Mouse (Mus musculus): ENCODE measurements around the gene Pde4d. TPM values are rescaled to one million over a fixed set of nuclear protein-coding genes. Genes with fewer than 3 reads are reported as not detected.
A peak's percentile ranks its signal among the peaks of the same experiment; 100 is the strongest.

Gene Pde4d
- polyA plus RNA-seq, 1 experiment from 2014 or later = 13.6 TPM

DNA sequence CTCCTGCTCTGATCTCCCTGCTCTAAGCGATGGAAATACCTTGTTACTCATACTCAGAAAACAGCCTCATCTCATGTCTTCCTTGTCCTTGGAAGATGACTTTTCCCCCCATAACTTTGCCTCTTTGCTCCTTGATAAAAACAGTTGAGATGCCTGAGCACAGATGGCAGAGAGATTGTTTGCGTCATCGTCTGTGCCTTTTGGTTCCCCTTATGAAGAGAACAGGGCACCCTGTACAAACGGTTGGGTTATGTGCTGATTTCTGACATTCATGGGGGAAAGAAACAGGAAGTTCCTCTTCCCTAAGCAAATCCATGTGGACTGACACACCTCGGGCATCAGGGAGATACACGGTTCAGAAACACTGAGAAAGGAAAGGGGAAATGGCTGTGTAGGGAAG lies 1191.8 kb downstream of the Pde4d start:
- DNase-seq (ENCODE audit: low spot score) = no peak

DNA sequence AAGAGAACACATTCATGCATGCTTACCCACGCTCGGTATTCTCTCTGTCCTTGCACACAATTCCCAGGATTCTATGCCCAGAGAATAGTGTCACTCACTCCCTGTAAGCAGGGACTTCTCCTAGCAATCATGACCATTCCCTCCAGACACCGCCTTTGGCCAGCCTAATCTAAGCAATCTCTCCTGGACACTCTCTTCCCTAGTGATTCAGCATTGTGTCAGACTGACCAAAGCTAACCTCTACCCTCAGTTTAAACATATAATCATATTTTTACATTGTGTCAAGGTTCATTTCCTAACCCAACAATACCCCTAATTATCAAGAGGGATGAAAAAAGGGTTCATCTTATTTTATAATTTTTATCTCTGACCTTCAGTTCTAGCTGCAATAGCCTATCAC lies 1193.7 kb downstream of the Pde4d start:
- Histone ChIP-seq H3K4me2 (ENCODE audit: low read depth, low read length) (no peak overlapping the region), H3K4me3 (ENCODE audit: low read depth, low read length) (no peak overlapping the region), H3K9me3 (ENCODE audit: control insufficient read depth, low read length) (no peaks in the 10 kb centered on the region), H3K27me3 (replicated peaks; ENCODE audit: control insufficient read depth, insufficient read depth, low read length) (peaks cover 3% of the 10 kb centered on the region; the same call in 1 of the 2 replicates), H3K36me3 (ENCODE audit: control insufficient read depth, insufficient read depth, low read length) (no peaks in the 10 kb centered on the region), H3K27ac (replicated peaks; ENCODE audit: low read depth, low read length) (no peak overlapping the region), H3K9ac (ENCODE audit: low read depth, low read length) (no peak overlapping the region), H3K4me1 (ENCODE audit: control insufficient read depth, insufficient read depth, low read length) (peaks cover 9% of the 10 kb centered on the region; the same call in 1 of the 2 replicates)
- DNase-seq (ENCODE audit: low spot score) (no peak), ATAC-seq (ENCODE audit: low read depth) (no peak)
- 76% methylated on average over 3 of the region's 3 CpGs for WGBS

More for the DNA sequence above, 1191.8 kb downstream of the Pde4d start:
- 75% methylated on average over 6 of the region's 6 CpGs for WGBS
- Histone ChIP-seq H3K4me2 (ENCODE audit: low read depth, low read length) (no peak overlapping the region), H3K4me3 (ENCODE audit: low read depth, low read length) (no peak overlapping the region), H3K9ac (ENCODE audit: low read depth, low read length) (no peak overlapping the region), H3K36me3 (ENCODE audit: control insufficient read depth, insufficient read depth, low read length) (no peaks in the 10 kb centered on the region), H3K27me3 (replicated peaks; ENCODE audit: control insufficient read depth, insufficient read depth, low read length) (peaks cover 5% of the 10 kb centered on the region), H3K4me1 (ENCODE audit: control insufficient read depth, insufficient read depth, low read length) (peaks cover 7% of the 10 kb centered on the region; the same call in 1 of the 2 replicates), H3K9me3 (ENCODE audit: control insufficient read depth, low read length) (no peaks in the 10 kb centered on the region), H3K27ac (replicated peaks; ENCODE audit: low read depth, low read length) (no peak overlapping the region)
- ATAC-seq (ENCODE audit: low read depth) = no peak

DNA sequence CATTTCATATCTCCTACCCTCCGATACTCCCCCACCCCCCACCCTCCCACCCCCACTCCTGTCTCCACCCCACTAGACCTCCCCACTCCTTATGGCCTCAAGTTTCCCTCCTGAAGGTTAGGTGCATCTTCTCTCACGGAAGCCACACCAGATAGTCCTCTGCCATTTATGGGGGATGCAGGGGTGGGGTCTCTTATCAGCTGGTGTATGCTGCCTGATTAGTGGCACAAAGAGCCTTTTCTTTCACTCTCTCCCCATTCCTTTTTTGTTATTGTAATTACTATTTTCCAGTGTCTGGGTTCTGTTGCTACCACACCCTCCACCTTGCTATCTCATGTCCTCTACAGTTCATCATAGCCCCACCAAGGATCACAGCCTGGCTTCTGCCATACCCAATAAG lies 1194.3 kb downstream of the Pde4d start:
- peaks cover 9% of the 10 kb centered on the region; the same call in 1 of the 2 replicates for H3K4me1 ChIP-seq (ENCODE audit: control insufficient read depth, insufficient read depth, low read length)
- DNase-seq (ENCODE audit: low spot score) (no peak), ATAC-seq (ENCODE audit: low read depth) (no peak)
- H3K9me3 ChIP-seq (ENCODE audit: control insufficient read depth, low read length) = no peaks in the 10 kb centered on the region
- no peaks in the 10 kb centered on the region for H3K36me3 ChIP-seq (ENCODE audit: control insufficient read depth, insufficient read depth, low read length)
- H3K27ac ChIP-seq (replicated peaks; ENCODE audit: low read depth, low read length) = no peak overlapping the region
- H3K27me3 ChIP-seq (replicated peaks; ENCODE audit: control insufficient read depth, insufficient read depth, low read length) = peaks cover 3% of the 10 kb centered on the region; the same call in 1 of the 2 replicates
- no peak overlapping the region for H3K4me2 ChIP-seq (ENCODE audit: low read depth, low read length)
- H3K9ac ChIP-seq (ENCODE audit: low read depth, low read length) = no peak overlapping the region
- H3K4me3 ChIP-seq (ENCODE audit: low read depth, low read length) = no peak overlapping the region
- WGBS = 80% methylated on average over 2 of the region's 2 CpGs

DNA sequence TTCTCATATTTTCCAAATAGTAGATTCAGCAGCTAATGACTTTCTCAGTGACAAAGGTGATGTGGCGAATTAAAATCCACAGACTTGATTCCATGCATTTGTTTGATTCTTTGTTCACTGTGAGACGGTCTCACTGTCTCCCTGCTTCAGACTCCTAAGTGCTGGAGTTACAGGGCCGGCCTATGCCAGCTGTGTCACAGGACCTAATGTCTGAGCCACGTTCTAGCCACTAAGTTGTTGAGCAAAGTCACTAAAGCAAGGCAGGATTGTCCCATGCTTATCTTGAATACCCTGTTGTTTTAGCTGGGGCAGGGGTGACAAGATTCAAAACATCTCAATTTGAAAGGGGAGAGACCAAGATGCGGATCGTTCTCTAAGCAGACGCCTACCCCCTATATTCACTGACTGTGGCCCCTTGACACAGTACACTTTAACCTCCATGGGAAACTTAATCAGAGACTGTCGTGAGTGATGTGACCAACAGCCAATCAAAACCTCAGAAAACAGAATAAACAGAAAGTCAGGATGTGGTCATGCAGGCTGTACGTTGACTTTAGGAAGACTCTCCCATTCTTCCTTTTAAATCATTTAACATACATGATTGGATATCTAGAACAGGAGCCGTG lies 1195.6 kb downstream of the Pde4d start:
- no peak; the same call in 1 of the 2 replicates for ATAC-seq (ENCODE audit: low read depth)
- WGBS = 35% methylated on average over 10 of the region's 10 CpGs

DNA sequence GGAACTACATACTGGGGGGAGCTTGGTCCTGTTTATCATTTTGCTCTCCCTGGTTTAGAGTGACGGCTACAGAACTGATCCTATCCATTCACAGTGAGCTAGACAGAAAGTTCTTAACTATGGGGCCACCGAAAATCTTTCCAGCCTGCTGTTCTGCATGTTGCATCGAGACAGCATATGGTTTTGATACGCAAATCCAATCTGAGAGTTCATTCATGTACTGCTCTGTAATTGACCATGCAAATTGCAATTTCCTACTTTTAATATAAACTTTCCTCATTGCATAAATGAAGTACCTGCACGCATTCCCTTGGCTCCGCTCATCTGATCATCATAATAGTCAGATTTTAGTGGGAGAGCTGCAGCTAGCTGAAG lies 1196.1 kb downstream of the Pde4d start:
- 34% methylated on average over 6 of the region's 6 CpGs for WGBS
- H3K27ac ChIP-seq (replicated peaks; ENCODE audit: low read depth, low read length) = no peak overlapping the region
- no peaks in the 10 kb centered on the region for H3K9me3 ChIP-seq (ENCODE audit: control insufficient read depth, low read length)
- no peaks in the 10 kb centered on the region for H3K36me3 ChIP-seq (ENCODE audit: control insufficient read depth, insufficient read depth, low read length)
- H3K4me2 ChIP-seq (ENCODE audit: low read depth, low read length) = peak overlapping the region; percentile 39
- H3K27me3 ChIP-seq (replicated peaks; ENCODE audit: control insufficient read depth, insufficient read depth, low read length) = peaks cover 3% of the 10 kb centered on the region; the same call in 1 of the 2 replicates
- no peak; the same call in 1 of the 2 replicates for ATAC-seq (ENCODE audit: low read depth)
- no peak overlapping the region for H3K9ac ChIP-seq (ENCODE audit: low read depth, low read length)
- H3K4me1 ChIP-seq (ENCODE audit: control insufficient read depth, insufficient read depth, low read length) = peaks cover 9% of the 10 kb centered on the region; the same call in 1 of the 2 replicates
- DNase-seq (ENCODE audit: low spot score) = peak; percentile 74
- H3K4me3 ChIP-seq (ENCODE audit: low read depth, low read length) = peak overlapping the region; percentile 8; the same call in 1 of the 2 replicates

More for the DNA sequence above, 1195.6 kb downstream of the Pde4d start:
- no peak overlapping the region for H3K27ac ChIP-seq (replicated peaks; ENCODE audit: low read depth, low read length)
- H3K36me3 ChIP-seq (ENCODE audit: control insufficient read depth, insufficient read depth, low read length) = no peaks in the 10 kb centered on the region
- H3K9ac ChIP-seq (ENCODE audit: low read depth, low read length) = no peak overlapping the region
- no peaks in the 10 kb centered on the region for H3K9me3 ChIP-seq (ENCODE audit: control insufficient read depth, low read length)
- peaks cover 9% of the 10 kb centered on the region; the same call in 1 of the 2 replicates for H3K4me1 ChIP-seq (ENCODE audit: control insufficient read depth, insufficient read depth, low read length)
- peak overlapping the region; percentile 8; the same call in 1 of the 2 replicates for H3K4me3 ChIP-seq (ENCODE audit: low read depth, low read length)
- no peak for DNase-seq (ENCODE audit: low spot score)
- peaks cover 3% of the 10 kb centered on the region; the same call in 1 of the 2 replicates for H3K27me3 ChIP-seq (replicated peaks; ENCODE audit: control insufficient read depth, insufficient read depth, low read length)
- H3K4me2 ChIP-seq (ENCODE audit: low read depth, low read length) = peak overlapping the region; percentile 39

DNA sequence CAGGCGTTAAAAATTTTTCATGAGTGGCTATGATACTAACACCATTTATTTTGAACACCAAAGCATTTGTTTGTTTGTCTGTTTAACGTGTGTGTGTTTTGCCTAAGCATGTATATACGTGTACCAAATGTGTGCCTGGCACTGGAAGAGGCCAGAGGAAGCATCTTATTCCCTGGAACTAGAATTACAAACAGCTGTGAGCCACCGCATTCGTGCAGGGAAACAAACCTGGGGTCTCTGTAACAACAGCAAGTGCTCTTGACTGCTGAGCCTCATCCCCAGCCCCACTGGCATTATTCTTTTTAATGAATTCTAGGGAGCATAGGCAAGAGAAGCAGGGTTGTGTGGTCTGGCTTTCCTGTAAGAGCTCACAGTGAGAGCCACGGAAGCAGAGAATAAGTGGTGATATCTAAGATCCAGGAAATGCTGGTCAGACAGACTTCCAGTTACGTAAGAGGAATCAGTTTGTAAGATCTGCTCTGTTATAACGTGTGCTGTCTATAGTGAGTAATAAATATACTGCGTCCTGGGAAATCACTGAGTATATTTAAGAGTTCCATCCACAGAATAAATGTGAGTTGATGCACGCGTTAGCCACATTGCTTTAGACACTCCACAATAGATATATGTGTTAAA lies 1197.0 kb downstream of the Pde4d start:
- no peaks in the 10 kb centered on the region for H3K36me3 ChIP-seq (ENCODE audit: control insufficient read depth, insufficient read depth, low read length)
- H3K9ac ChIP-seq (ENCODE audit: low read depth, low read length) = no peak overlapping the region
- no peak overlapping the region for H3K27ac ChIP-seq (replicated peaks; ENCODE audit: low read depth, low read length)
- H3K9me3 ChIP-seq (ENCODE audit: control insufficient read depth, low read length) = no peaks in the 10 kb centered on the region
- DNase-seq (ENCODE audit: low spot score) (no peak), ATAC-seq (ENCODE audit: low read depth) (no peak)
- no peak overlapping the region for H3K4me3 ChIP-seq (ENCODE audit: low read depth, low read length)
- peaks cover 3% of the 10 kb centered on the region; the same call in 1 of the 2 replicates for H3K27me3 ChIP-seq (replicated peaks; ENCODE audit: control insufficient read depth, insufficient read depth, low read length)
- H3K4me2 ChIP-seq (ENCODE audit: low read depth, low read length) = no peak overlapping the region
- peaks cover 9% of the 10 kb centered on the region for H3K4me1 ChIP-seq (ENCODE audit: control insufficient read depth, insufficient read depth, low read length)
- 43% methylated on average over 11 of the region's 11 CpGs for WGBS

DNA sequence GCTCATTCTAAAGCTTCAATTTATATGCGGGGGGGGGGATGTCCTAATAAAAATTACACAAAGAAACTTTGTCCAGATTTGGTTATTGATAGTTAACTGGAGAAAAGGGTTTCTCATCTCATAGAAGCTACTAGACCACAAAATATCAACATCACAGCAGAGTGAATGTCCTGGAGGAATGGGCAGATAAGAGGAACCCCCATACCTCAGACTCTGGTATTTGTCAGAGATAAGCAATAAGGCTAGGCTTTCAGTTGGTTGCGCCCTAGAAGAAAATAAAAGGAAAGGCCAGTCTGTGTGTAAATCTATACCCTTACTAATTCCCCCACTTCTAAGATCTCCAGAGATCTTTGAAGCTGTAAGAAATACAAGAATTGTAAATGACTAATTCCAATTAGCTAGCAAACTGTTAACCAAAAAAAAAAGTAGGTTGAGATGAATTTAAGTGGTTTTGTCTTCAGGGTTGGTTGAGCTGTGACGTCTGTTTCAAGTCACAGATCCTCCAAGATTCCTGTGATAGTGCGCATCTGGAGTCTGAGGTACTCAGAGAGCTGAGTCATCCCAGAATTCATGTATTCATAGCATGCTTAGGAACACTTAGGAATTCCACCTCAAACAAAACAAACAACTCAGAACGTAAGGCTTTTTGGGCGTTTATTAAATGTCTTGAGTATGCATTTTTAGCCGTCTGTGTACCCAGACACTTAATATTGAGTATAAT lies 1197.9 kb downstream of the Pde4d start:
- Histone ChIP-seq H3K4me1 (ENCODE audit: control insufficient read depth, insufficient read depth, low read length) (peaks cover 18% of the 10 kb centered on the region), H3K4me3 (ENCODE audit: low read depth, low read length) (no peak overlapping the region), H3K27me3 (replicated peaks; ENCODE audit: control insufficient read depth, insufficient read depth, low read length) (peaks cover 3% of the 10 kb centered on the region; the same call in 1 of the 2 replicates), H3K27ac (replicated peaks; ENCODE audit: low read depth, low read length) (no peak overlapping the region), H3K9me3 (ENCODE audit: control insufficient read depth, low read length) (no peaks in the 10 kb centered on the region), H3K9ac (ENCODE audit: low read depth, low read length) (no peak overlapping the region), H3K4me2 (ENCODE audit: low read depth, low read length) (no peak overlapping the region), H3K36me3 (ENCODE audit: control insufficient read depth, insufficient read depth, low read length) (no peaks in the 10 kb centered on the region)
- DNase-seq (ENCODE audit: low spot score) (no peak), ATAC-seq (ENCODE audit: low read depth) (no peak)
- 68% methylated on average over 7 of the region's 7 CpGs for WGBS

DNA sequence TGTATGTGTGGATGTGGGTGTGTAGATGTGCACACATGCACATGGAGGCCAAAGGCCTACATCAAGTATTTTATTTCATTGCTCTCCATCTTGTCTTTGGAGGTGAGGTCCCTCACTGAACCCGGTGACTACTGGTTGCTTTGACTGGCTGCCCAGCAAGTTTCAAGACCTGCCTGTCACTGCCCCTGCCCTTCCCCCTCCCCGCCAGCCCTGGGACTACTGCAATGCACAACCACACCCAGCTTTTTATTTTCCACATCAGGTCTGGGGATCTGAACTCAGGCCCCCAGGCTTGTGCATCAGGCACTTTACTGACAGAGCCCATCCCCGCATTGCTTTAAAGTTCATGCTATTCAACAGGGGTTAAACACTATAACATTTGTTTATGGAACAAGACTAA lies 1198.6 kb downstream of the Pde4d start:
- H3K4me2 ChIP-seq (ENCODE audit: low read depth, low read length) = no peak overlapping the region
- H3K4me1 ChIP-seq (ENCODE audit: control insufficient read depth, insufficient read depth, low read length) = peaks cover 25% of the 10 kb centered on the region
- ATAC-seq (ENCODE audit: low read depth) (no peak), DNase-seq (ENCODE audit: low spot score) (no peak)
- 93% methylated on average over 3 of the region's 3 CpGs for WGBS
- no peak overlapping the region for H3K9ac ChIP-seq (ENCODE audit: low read depth, low read length)
- H3K9me3 ChIP-seq (ENCODE audit: control insufficient read depth, low read length) = no peaks in the 10 kb centered on the region
- no peak overlapping the region for H3K4me3 ChIP-seq (ENCODE audit: low read depth, low read length)
- no peaks in the 10 kb centered on the region for H3K36me3 ChIP-seq (ENCODE audit: control insufficient read depth, insufficient read depth, low read length)
- H3K27me3 ChIP-seq (replicated peaks; ENCODE audit: control insufficient read depth, insufficient read depth, low read length) = peaks cover 3% of the 10 kb centered on the region; the same call in 1 of the 2 replicates
- H3K27ac ChIP-seq (replicated peaks; ENCODE audit: low read depth, low read length) = no peak overlapping the region

All from embryonic facial prominence, embryonic 14.5 days (tissue).